Mouse (Mus musculus): ENCODE data around the gene Fbxo44. TPM values are rescaled to one million over a fixed set of nuclear protein-coding genes. Genes with fewer than 3 reads are reported as not detected.

Fbxo44 gene
- 24.0 and 25.1 TPM in 2 replicates for polyA plus RNA-seq (2014; fragmentation: Nextera tagmentation; extraction: Ambion mirVana)

DNA sequence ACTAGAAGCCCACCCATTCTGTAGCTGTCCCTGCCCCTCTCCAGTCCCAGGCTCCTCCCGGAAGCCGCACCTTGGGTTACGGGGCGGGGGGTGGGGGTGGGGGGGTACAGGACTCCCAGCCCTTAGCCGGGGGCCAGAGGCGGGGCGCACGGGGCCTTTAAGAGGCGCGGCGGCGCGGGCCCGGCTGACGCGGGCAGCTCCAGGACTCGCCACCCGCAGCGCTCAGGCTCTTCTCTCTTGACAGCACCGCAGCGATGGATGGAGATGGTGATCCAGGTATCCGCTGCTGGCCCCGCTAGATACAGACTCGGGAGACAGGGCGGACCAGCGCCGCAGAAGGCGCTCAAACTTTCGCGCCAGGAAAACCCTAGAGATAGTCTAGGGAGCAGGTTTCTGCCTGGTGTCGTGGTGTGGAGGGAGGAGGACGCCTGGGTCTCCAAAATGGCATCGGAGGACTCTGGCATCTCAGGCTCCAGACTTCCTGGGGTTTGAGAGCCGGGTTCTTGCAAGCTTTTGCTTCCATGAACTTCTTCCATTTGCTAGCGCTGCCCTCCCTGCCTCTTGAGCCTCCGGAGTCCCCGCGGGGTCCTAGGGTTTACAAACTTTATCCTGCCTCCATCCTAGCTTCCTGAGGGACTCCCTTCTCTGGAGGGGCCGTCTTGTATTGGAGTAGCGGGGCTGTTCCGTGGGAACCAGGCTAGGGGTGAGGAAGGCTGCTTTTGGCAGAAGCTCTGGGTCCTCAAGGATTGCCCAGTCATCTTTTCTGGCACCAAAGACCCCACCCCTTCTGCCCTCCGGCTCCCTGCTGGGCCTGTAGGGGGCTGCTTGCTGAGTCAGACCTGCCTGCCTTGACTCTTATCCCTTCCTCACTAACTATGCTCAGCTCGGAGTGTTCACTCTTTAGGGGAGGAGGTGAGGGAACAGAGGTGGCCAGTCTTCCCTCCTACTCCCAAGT is at the start of gene Fbxo44, which contains the start of gene Fbxo2:
Gene Fbxo44 (minus strand): TSS at position 47 of the 955 bp plus-strand sequence.
Gene Fbxo2 (plus strand): TSS at position 186 of the 955 bp plus-strand sequence.
- peaks cover 50% of the 10 kb centered on the region for H3K27me3 ChIP-seq (ENCODE audit: control insufficient read depth, insufficient read depth, low read length)
- H3K9ac ChIP-seq (replicated peaks; ENCODE audit: low read length) = peak within 1 kb of the TSS; percentile 72
- no peak; the same call in 1 of the 2 replicates for ATAC-seq (replicated peaks; ENCODE audit: insufficient number of reproducible peaks, low FRiP score, low TSS enrichment, low read depth)
- no peaks in the 10 kb centered on the region for H3K9me3 ChIP-seq (replicated peaks; ENCODE audit: control insufficient read depth, low read length)
- H3K4me3 ChIP-seq (ENCODE audit: low read depth, low read length) = peak within 1 kb of the TSS; percentile 63
- H3K4me1 ChIP-seq (ENCODE audit: control insufficient read depth, insufficient read depth, low read length) = no peaks in the 10 kb centered on the region; the same call in none of the 2 replicates
- WGBS = 1% methylated on average over 40 of the region's 43 CpGs
- DNase-seq (ENCODE audit: low spot score) = peak; percentile 58
- no peaks in the 10 kb centered on the region; the same call in 1 of the 2 replicates for H3K36me3 ChIP-seq (replicated peaks; ENCODE audit: control insufficient read depth, insufficient read depth, low read depth, low read length)
- peak within 1 kb of the TSS; percentile 38; the same call in 1 of the 2 replicates for H3K27ac ChIP-seq (replicated peaks; ENCODE audit: low read depth, low read length)
- peak within 1 kb of the TSS; percentile 97 for H3K4me2 ChIP-seq (ENCODE audit: low read depth, low read length)

DNA sequence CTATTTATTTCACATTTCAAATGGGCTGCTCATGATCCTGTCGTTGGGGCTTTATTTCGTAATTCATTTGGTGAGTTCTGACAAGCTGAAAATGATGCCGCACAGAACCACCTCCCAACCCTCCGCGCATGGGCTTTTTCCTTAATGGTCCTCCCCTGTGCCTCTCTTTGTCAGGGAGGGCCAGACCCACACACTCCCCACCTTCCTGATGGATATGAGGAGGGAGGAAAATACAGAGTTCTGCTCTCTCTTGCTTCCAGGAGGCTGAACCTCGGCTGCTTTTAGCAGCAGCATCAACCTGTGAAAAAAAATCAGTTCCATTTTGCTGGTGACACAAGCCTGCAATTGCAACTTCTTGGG is 44.6 kb upstream of the Fbxo44 start:
- no peak overlapping the region for H3K9ac ChIP-seq (replicated peaks; ENCODE audit: low read length)
- no peak overlapping the region for H3K27ac ChIP-seq (replicated peaks; ENCODE audit: low read depth, low read length)
- 67% methylated on average over 6 of the region's 6 CpGs for WGBS

DNA sequence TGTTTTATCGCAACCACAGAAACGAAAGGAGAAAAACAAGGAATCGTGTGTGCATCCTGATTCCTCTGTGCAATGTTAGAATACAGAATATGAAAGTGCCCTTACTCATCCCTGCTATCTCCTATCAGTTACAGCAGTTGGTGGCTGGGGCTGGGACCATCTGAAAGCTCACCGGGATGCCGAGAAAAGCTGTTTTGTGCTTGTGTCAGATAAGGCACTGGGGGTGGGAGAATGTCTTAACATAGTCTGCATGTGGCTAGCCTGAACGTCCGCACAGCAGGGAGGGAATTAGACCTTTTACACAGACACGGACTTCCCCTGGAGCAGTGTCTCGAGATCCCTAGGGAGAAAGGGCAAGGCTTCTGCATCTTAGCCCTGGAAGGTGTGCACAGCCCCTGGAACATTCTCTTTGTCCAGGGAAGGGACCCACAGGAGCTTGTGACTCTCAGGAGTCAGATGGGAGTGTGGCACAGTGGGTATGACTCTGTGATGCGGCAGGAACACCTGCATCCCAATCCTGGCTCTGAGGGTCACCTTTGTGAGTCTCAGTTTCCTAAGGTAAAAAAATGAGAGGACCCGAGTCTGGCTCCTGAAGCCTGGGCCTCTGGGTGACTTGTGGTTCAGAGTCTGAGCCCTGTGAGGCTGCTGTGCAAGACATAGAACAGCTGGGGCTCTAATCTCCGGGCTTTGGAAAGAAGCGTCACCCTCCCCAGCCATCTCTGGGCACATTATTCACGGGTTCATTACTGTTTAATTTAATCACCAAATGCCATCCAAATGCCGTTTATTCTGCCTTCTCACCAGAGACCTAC is 44.0 kb upstream of the Fbxo44 start:
- Histone ChIP-seq H3K9me3 (replicated peaks; ENCODE audit: control insufficient read depth, low read length) (no peaks in the 10 kb centered on the region), H3K27me3 (ENCODE audit: control insufficient read depth, insufficient read depth, low read length) (no peaks in the 10 kb centered on the region), H3K4me2 (ENCODE audit: low read depth, low read length) (no peak overlapping the region), H3K27ac (replicated peaks; ENCODE audit: low read depth, low read length) (no peak overlapping the region), H3K9ac (replicated peaks; ENCODE audit: low read length) (no peak overlapping the region), H3K4me3 (ENCODE audit: low read depth, low read length) (no peak overlapping the region), H3K4me1 (ENCODE audit: control insufficient read depth, insufficient read depth, low read length) (no peaks in the 10 kb centered on the region), H3K36me3 (replicated peaks; ENCODE audit: control insufficient read depth, insufficient read depth, low read depth, low read length) (no peaks in the 10 kb centered on the region)
- WGBS = 61% methylated on average over 15 of the region's 15 CpGs
- ATAC-seq (replicated peaks; ENCODE audit: insufficient number of reproducible peaks, low FRiP score, low TSS enrichment, low read depth) (no peak; the same call in 1 of the 2 replicates), DNase-seq (ENCODE audit: low spot score) (no peak)

More for the DNA sequence above, 44.6 kb upstream of the Fbxo44 start:
- Histone ChIP-seq H3K36me3 (replicated peaks; ENCODE audit: control insufficient read depth, insufficient read depth, low read depth, low read length) (no peaks in the 10 kb centered on the region), H3K4me1 (ENCODE audit: control insufficient read depth, insufficient read depth, low read length) (no peaks in the 10 kb centered on the region), H3K9me3 (replicated peaks; ENCODE audit: control insufficient read depth, low read length) (no peaks in the 10 kb centered on the region), H3K4me2 (ENCODE audit: low read depth, low read length) (no peak overlapping the region), H3K27me3 (ENCODE audit: control insufficient read depth, insufficient read depth, low read length) (no peaks in the 10 kb centered on the region), H3K4me3 (ENCODE audit: low read depth, low read length) (no peak overlapping the region)
- no peak for DNase-seq (ENCODE audit: low spot score)
- no peak for ATAC-seq (replicated peaks; ENCODE audit: insufficient number of reproducible peaks, low FRiP score, low TSS enrichment, low read depth)

DNA sequence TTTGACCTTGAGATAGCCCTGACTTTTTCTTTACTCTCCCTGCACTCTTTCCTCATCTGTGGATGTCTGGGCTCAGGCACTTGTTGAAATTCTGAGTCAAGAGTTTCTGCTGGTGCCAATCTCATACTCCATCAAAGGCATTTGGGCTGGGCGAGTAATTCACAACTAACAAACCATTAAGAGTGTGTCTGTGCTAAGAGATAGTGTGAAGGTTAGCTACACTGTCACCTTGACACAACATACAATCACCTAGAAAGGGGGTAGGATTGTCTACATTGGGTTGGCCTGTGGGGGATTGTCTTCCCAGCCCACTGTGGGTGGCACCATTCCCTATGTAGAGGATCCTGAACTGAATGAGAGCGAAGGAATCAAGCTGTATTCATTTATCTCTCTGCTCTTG is 43.3 kb upstream of the Fbxo44 start:
- no peaks in the 10 kb centered on the region for H3K4me1 ChIP-seq (ENCODE audit: control insufficient read depth, insufficient read depth, low read length)

DNA sequence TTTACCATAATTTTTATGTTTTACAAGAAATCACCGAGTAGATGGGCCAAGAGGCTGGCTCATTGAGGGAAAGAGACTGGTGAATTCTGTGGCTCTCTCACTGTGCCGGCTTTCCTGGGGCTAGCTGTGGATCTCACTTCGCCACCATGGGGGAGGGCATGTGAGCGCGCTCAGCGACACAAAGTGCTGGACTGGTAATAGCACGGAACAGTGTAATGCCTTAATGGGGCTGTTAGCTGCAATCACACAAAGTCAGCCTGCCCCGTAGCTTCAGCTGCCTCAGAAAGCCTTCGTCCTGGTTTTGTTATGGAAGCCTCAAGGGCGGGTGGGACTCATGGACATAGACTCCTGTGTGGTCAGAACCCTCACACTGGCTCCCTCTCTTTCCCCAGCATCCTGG is 38.4 kb upstream of the Fbxo44 start:
- Histone ChIP-seq H3K4me2 (ENCODE audit: low read depth, low read length) (no peak overlapping the region), H3K4me1 (ENCODE audit: control insufficient read depth, insufficient read depth, low read length) (no peaks in the 10 kb centered on the region), H3K4me3 (ENCODE audit: low read depth, low read length) (no peak overlapping the region), H3K27ac (replicated peaks; ENCODE audit: low read depth, low read length) (no peak overlapping the region), H3K36me3 (replicated peaks; ENCODE audit: control insufficient read depth, insufficient read depth, low read depth, low read length) (no peaks in the 10 kb centered on the region), H3K27me3 (ENCODE audit: control insufficient read depth, insufficient read depth, low read length) (peaks cover 3% of the 10 kb centered on the region; the same call in 1 of the 2 replicates), H3K9me3 (replicated peaks; ENCODE audit: control insufficient read depth, low read length) (no peaks in the 10 kb centered on the region), H3K9ac (replicated peaks; ENCODE audit: low read length) (no peak overlapping the region)
- ATAC-seq (replicated peaks; ENCODE audit: insufficient number of reproducible peaks, low FRiP score, low TSS enrichment, low read depth) (no peak), DNase-seq (ENCODE audit: low spot score) (no peak)
- WGBS = 38% methylated on average over 10 of the region's 10 CpGs

More for the DNA sequence above, 43.3 kb upstream of the Fbxo44 start:
- H3K27ac ChIP-seq (replicated peaks; ENCODE audit: low read depth, low read length) = no peak overlapping the region
- 88% methylated on average over 2 of the region's 2 CpGs for WGBS
- ATAC-seq (replicated peaks; ENCODE audit: insufficient number of reproducible peaks, low FRiP score, low TSS enrichment, low read depth) (no peak), DNase-seq (ENCODE audit: low spot score) (no peak)
- H3K9ac ChIP-seq (replicated peaks; ENCODE audit: low read length) = no peak overlapping the region
- H3K4me2 ChIP-seq (ENCODE audit: low read depth, low read length) = no peak overlapping the region
- H3K36me3 ChIP-seq (replicated peaks; ENCODE audit: control insufficient read depth, insufficient read depth, low read depth, low read length) = no peaks in the 10 kb centered on the region
- no peaks in the 10 kb centered on the region for H3K9me3 ChIP-seq (replicated peaks; ENCODE audit: control insufficient read depth, low read length)
- no peak overlapping the region for H3K4me3 ChIP-seq (ENCODE audit: low read depth, low read length)
- H3K27me3 ChIP-seq (ENCODE audit: control insufficient read depth, insufficient read depth, low read length) = peaks cover 3% of the 10 kb centered on the region; the same call in 1 of the 2 replicates

DNA sequence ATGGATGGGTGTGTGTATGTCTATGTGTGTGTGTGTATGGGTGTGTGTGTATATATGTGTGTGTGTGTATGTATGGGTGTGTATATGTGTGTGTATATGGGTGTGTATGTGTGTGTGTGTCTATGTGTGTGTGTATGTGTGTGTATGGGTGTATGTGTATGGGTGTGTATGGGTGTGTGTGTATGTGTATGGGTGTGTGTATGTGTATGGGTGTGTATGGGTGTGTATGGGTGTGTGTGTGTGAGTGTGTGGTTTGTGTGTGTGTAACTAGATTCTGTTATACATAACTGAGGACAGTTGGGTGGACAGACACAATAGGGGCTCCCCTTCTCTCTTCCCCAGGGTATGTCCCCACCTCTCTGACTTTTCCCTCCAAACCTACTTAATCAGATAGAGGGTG is 34.1 kb upstream of the Fbxo44 start:
- Histone ChIP-seq H3K4me3 (ENCODE audit: low read depth, low read length) (no peak overlapping the region), H3K4me1 (ENCODE audit: control insufficient read depth, insufficient read depth, low read length) (no peaks in the 10 kb centered on the region), H3K36me3 (replicated peaks; ENCODE audit: control insufficient read depth, insufficient read depth, low read depth, low read length) (no peaks in the 10 kb centered on the region), H3K27ac (replicated peaks; ENCODE audit: low read depth, low read length) (no peak overlapping the region), H3K27me3 (ENCODE audit: control insufficient read depth, insufficient read depth, low read length) (peaks cover 3% of the 10 kb centered on the region; the same call in 1 of the 2 replicates), H3K4me2 (ENCODE audit: low read depth, low read length) (no peak overlapping the region), H3K9ac (replicated peaks; ENCODE audit: low read length) (no peak overlapping the region), H3K9me3 (replicated peaks; ENCODE audit: control insufficient read depth, low read length) (no peaks in the 10 kb centered on the region)
- ATAC-seq (replicated peaks; ENCODE audit: insufficient number of reproducible peaks, low FRiP score, low TSS enrichment, low read depth) (0 out of 2 replicates have a peak, but pooled peaks have one; percentile 19), DNase-seq (ENCODE audit: low spot score) (no peak)

DNA sequence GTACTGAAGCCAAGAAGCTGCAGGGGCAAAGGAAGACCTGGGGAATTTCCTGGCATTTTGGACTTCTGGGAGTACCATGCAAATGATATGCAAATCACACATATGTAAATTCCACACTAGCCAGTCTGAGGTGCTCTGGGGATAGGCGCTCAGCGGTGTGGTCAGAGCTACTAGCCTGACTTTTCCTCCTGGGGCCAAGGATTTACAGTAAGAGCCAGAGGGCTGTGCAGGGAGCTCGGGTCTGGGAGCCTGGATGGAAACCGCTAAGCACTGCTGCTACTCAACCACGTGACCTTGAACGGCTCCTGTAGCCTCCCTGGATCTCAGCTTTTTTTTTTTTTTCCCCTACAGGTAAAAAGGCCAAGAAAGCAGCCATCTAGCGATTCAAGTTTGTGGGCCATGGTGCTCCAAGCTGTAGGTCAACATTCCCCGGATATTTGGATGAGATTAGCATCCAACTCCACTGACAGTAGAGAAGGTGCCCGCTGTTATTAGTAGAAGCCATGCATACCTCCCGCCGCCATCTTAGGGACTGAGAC is 32.5 kb upstream of the Fbxo44 start:
- H3K9me3 ChIP-seq (replicated peaks; ENCODE audit: control insufficient read depth, low read length) = no peaks in the 10 kb centered on the region
- H3K36me3 ChIP-seq (replicated peaks; ENCODE audit: control insufficient read depth, insufficient read depth, low read depth, low read length) = no peaks in the 10 kb centered on the region
- H3K4me3 ChIP-seq (ENCODE audit: low read depth, low read length) = no peak overlapping the region
- no peaks in the 10 kb centered on the region for H3K4me1 ChIP-seq (ENCODE audit: control insufficient read depth, insufficient read depth, low read length)
- H3K9ac ChIP-seq (replicated peaks; ENCODE audit: low read length) = no peak overlapping the region
- 31% methylated on average over 11 of the region's 11 CpGs for WGBS
- no peaks in the 10 kb centered on the region for H3K27me3 ChIP-seq (ENCODE audit: control insufficient read depth, insufficient read depth, low read length)
- H3K27ac ChIP-seq (replicated peaks; ENCODE audit: low read depth, low read length) = no peak overlapping the region
- H3K4me2 ChIP-seq (ENCODE audit: low read depth, low read length) = no peak overlapping the region
- ATAC-seq (replicated peaks; ENCODE audit: insufficient number of reproducible peaks, low FRiP score, low TSS enrichment, low read depth) = no peak
- DNase-seq (ENCODE audit: low spot score) = no peak
